Mouse (Mus musculus): Measurements from ENCODE around the gene Secisbp2.

DNA sequence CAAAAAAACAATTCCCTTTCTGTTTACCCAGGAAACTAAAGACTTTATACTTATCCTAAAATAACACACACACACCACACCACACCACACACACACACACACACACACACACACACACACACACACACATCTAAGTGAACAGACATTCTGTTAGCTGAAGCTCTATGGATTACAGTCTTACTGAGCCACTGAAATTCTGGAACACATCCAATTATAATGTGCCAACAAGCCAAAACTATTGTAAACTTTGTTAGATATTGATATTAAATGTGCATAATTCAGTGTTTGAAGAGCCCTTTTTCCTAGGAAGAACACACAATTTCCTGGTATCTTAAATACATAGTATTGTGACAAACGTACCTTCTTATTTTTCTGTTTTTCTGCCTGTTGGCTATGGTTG lies 34.2 kb upstream of the Secisbp2 start:
- TF ChIP-seq CTCF (IDR thresholded peaks at IDR 0.05; ENCODE audit: low read depth, low read length) (no peak), POLR2A (IDR thresholded peaks at IDR 0.05; ENCODE audit: borderline replicate concordance, low read depth, low read length) (no peak)
